Mouse (Mus musculus): ENCODE measurements at regions not wholly inside any gene's neighbourhood (a gene's known extent, or its start where the extent isn't known, plus 50 kb on each side); places are given as distances from the start of the nearest gene placed in this dataset.

- Histone ChIP-seq H3K9me3 (ENCODE audit: control insufficient read depth, low read length) (no peaks in the 10 kb centered on the region), H3K27ac (replicated peaks; ENCODE audit: low read depth, low read length) (no peak overlapping the region), H3K4me1 (ENCODE audit: control insufficient read depth, insufficient read depth, low read length) (peaks cover 18% of the 10 kb centered on the region), H3K4me3 (ENCODE audit: low read depth, low read length) (peak overlapping the region; percentile 20), H3K9ac (ENCODE audit: low read depth, low read length) (no peak overlapping the region; the same call in 1 of the 2 replicates), H3K27me3 (replicated peaks; ENCODE audit: control insufficient read depth, insufficient read depth, low read length) (peaks cover 81% of the 10 kb centered on the region), H3K36me3 (ENCODE audit: control insufficient read depth, insufficient read depth, low read length) (no peaks in the 10 kb centered on the region), H3K4me2 (ENCODE audit: low read depth, low read length) (peak overlapping the region; percentile 42)
- ATAC-seq (ENCODE audit: low read depth) = peak; percentile 31; the same call in 1 of the 2 replicates
- DNase-seq (ENCODE audit: low spot score) = no peak
- WGBS = 3% methylated on average over 46 of the region's 49 CpGs
Observed at GRCm38 (mm10) chr12:110187246-110188135, 91.4 kb upstream of the Dio3 start.

- Histone ChIP-seq H3K27me3 (replicated peaks; ENCODE audit: control insufficient read depth, insufficient read depth, low read length) (peaks cover 81% of the 10 kb centered on the region), H3K27ac (replicated peaks; ENCODE audit: low read depth, low read length) (no peak overlapping the region)
Observed at GRCm38 (mm10) chr12:110188136-110188631, 90.7 kb upstream of the Dio3 start.

GRCm38 (mm10) chr12:110188641-110189328 lies 90.1 kb upstream of the Dio3 start:
- ATAC-seq (ENCODE audit: low read depth) = peak; percentile 53; the same call in 1 of the 2 replicates
- peak overlapping the region; percentile 42 for H3K4me2 ChIP-seq (ENCODE audit: low read depth, low read length)

More at GRCm38 (mm10) chr12:110188136-110188631, 90.7 kb upstream of the Dio3 start:
- H3K9me3 ChIP-seq (ENCODE audit: control insufficient read depth, low read length) = no peaks in the 10 kb centered on the region
- H3K4me1 ChIP-seq (ENCODE audit: control insufficient read depth, insufficient read depth, low read length) = peaks cover 18% of the 10 kb centered on the region
- peak overlapping the region; percentile 42 for H3K4me2 ChIP-seq (ENCODE audit: low read depth, low read length)
- WGBS = 3% methylated on average over 21 of the region's 29 CpGs
- H3K4me3 ChIP-seq (ENCODE audit: low read depth, low read length) = peak overlapping the region; percentile 20; the same call in 1 of the 2 replicates
- no peaks in the 10 kb centered on the region for H3K36me3 ChIP-seq (ENCODE audit: control insufficient read depth, insufficient read depth, low read length)
- no peak overlapping the region for H3K9ac ChIP-seq (ENCODE audit: low read depth, low read length)
- DNase-seq (ENCODE audit: low spot score) (no peak), ATAC-seq (ENCODE audit: low read depth) (peak; percentile 10; the same call in 1 of the 2 replicates)

GRCm38 (mm10) chr12:110189329-110189642 lies 89.6 kb upstream of the Dio3 start:
- ATAC-seq (ENCODE audit: low read depth) (no peak), DNase-seq (ENCODE audit: low spot score) (no peak)
- H3K4me1 ChIP-seq (ENCODE audit: control insufficient read depth, insufficient read depth, low read length) = peaks cover 18% of the 10 kb centered on the region
- no peaks in the 10 kb centered on the region for H3K36me3 ChIP-seq (ENCODE audit: control insufficient read depth, insufficient read depth, low read length)
- peak overlapping the region; percentile 34; the same call in 1 of the 2 replicates for H3K9ac ChIP-seq (ENCODE audit: low read depth, low read length)
- peak overlapping the region; percentile 20 for H3K4me3 ChIP-seq (ENCODE audit: low read depth, low read length)
- WGBS = 0% methylated on average over 13 of the region's 19 CpGs
- H3K4me2 ChIP-seq (ENCODE audit: low read depth, low read length) = peak overlapping the region; percentile 42
- peaks cover 80% of the 10 kb centered on the region for H3K27me3 ChIP-seq (replicated peaks; ENCODE audit: control insufficient read depth, insufficient read depth, low read length)
- no peaks in the 10 kb centered on the region for H3K9me3 ChIP-seq (ENCODE audit: control insufficient read depth, low read length)
- no peak overlapping the region for H3K27ac ChIP-seq (replicated peaks; ENCODE audit: low read depth, low read length)

More at GRCm38 (mm10) chr12:110188641-110189328, 90.1 kb upstream of the Dio3 start:
- Histone ChIP-seq H3K36me3 (ENCODE audit: control insufficient read depth, insufficient read depth, low read length) (no peaks in the 10 kb centered on the region), H3K4me1 (ENCODE audit: control insufficient read depth, insufficient read depth, low read length) (peaks cover 18% of the 10 kb centered on the region), H3K27ac (replicated peaks; ENCODE audit: low read depth, low read length) (no peak overlapping the region), H3K9me3 (ENCODE audit: control insufficient read depth, low read length) (no peaks in the 10 kb centered on the region), H3K9ac (ENCODE audit: low read depth, low read length) (peak overlapping the region; percentile 34; the same call in 1 of the 2 replicates), H3K4me3 (ENCODE audit: low read depth, low read length) (peak overlapping the region; percentile 20), H3K27me3 (replicated peaks; ENCODE audit: control insufficient read depth, insufficient read depth, low read length) (peaks cover 84% of the 10 kb centered on the region)
- WGBS = 1% methylated on average over 35 of the region's 39 CpGs
- DNase-seq (ENCODE audit: low spot score) = no peak

GRCm38 (mm10) chr12:110192186-110192585 lies 86.7 kb upstream of the Dio3 start:
- H3K4me1 ChIP-seq (ENCODE audit: control insufficient read depth, insufficient read depth, low read length) = peaks cover 18% of the 10 kb centered on the region
- peaks cover 52% of the 10 kb centered on the region for H3K27me3 ChIP-seq (replicated peaks; ENCODE audit: control insufficient read depth, insufficient read depth, low read length)
- no peak for DNase-seq (ENCODE audit: low spot score)
- H3K9me3 ChIP-seq (ENCODE audit: control insufficient read depth, low read length) = no peaks in the 10 kb centered on the region
- H3K9ac ChIP-seq (ENCODE audit: low read depth, low read length) = no peak overlapping the region
- H3K36me3 ChIP-seq (ENCODE audit: control insufficient read depth, insufficient read depth, low read length) = no peaks in the 10 kb centered on the region
- no peak overlapping the region for H3K4me2 ChIP-seq (ENCODE audit: low read depth, low read length)
- no peak overlapping the region for H3K4me3 ChIP-seq (ENCODE audit: low read depth, low read length)
- no peak for ATAC-seq (ENCODE audit: low read depth)
- no peak overlapping the region for H3K27ac ChIP-seq (replicated peaks; ENCODE audit: low read depth, low read length)
- WGBS = 81% methylated on average over 8 of the region's 8 CpGs

- H3K27ac ChIP-seq (replicated peaks; ENCODE audit: low read depth, low read length) = no peak overlapping the region
- H3K27me3 ChIP-seq (replicated peaks; ENCODE audit: control insufficient read depth, insufficient read depth, low read length) = 0 out of 2 replicates have a peak, but pooled peaks cover 4% of the 10 kb centered on the region
- no peak overlapping the region for H3K9ac ChIP-seq (ENCODE audit: low read depth, low read length)
- ATAC-seq (ENCODE audit: low read depth) (no peak), DNase-seq (ENCODE audit: low spot score) (no peak)
- WGBS = 85% methylated on average over 3 of the region's 3 CpGs
- H3K4me1 ChIP-seq (ENCODE audit: control insufficient read depth, insufficient read depth, low read length) = no peaks in the 10 kb centered on the region
- no peak overlapping the region for H3K4me2 ChIP-seq (ENCODE audit: low read depth, low read length)
- no peaks in the 10 kb centered on the region for H3K36me3 ChIP-seq (ENCODE audit: control insufficient read depth, insufficient read depth, low read length)
- H3K9me3 ChIP-seq (ENCODE audit: control insufficient read depth, low read length) = no peaks in the 10 kb centered on the region
- H3K4me3 ChIP-seq (ENCODE audit: low read depth, low read length) = no peak overlapping the region
Observed at GRCm38 (mm10) chr12:110197366-110197765, 81.5 kb upstream of the Dio3 start.

- DNase-seq (ENCODE audit: low spot score) = no peak
- H3K9me3 ChIP-seq (ENCODE audit: control insufficient read depth, low read length) = no peaks in the 10 kb centered on the region
- no peak overlapping the region for H3K4me2 ChIP-seq (ENCODE audit: low read depth, low read length)
- ATAC-seq (ENCODE audit: low read depth) = no peak
- no peaks in the 10 kb centered on the region for H3K4me1 ChIP-seq (ENCODE audit: control insufficient read depth, insufficient read depth, low read length)
- H3K36me3 ChIP-seq (ENCODE audit: control insufficient read depth, insufficient read depth, low read length) = no peaks in the 10 kb centered on the region
- H3K4me3 ChIP-seq (ENCODE audit: low read depth, low read length) = no peak overlapping the region
- 84% methylated on average over 7 of the region's 7 CpGs for WGBS
- no peak overlapping the region for H3K9ac ChIP-seq (ENCODE audit: low read depth, low read length)
- H3K27me3 ChIP-seq (replicated peaks; ENCODE audit: control insufficient read depth, insufficient read depth, low read length) = no peaks in the 10 kb centered on the region
- H3K27ac ChIP-seq (replicated peaks; ENCODE audit: low read depth, low read length) = no peak overlapping the region
Observed at GRCm38 (mm10) chr12:110200471-110200870, 78.4 kb upstream of the Dio3 start.

- DNase-seq (ENCODE audit: low spot score) (no peak), ATAC-seq (ENCODE audit: low read depth) (no peak)
- Histone ChIP-seq H3K9me3 (ENCODE audit: control insufficient read depth, low read length) (no peaks in the 10 kb centered on the region), H3K4me2 (ENCODE audit: low read depth, low read length) (no peak overlapping the region), H3K27ac (replicated peaks; ENCODE audit: low read depth, low read length) (no peak overlapping the region), H3K4me1 (ENCODE audit: control insufficient read depth, insufficient read depth, low read length) (no peaks in the 10 kb centered on the region), H3K36me3 (ENCODE audit: control insufficient read depth, insufficient read depth, low read length) (no peaks in the 10 kb centered on the region), H3K27me3 (replicated peaks; ENCODE audit: control insufficient read depth, insufficient read depth, low read length) (no peaks in the 10 kb centered on the region), H3K4me3 (ENCODE audit: low read depth, low read length) (no peak overlapping the region), H3K9ac (ENCODE audit: low read depth, low read length) (no peak overlapping the region)
- 89% methylated on average over 4 of the region's 4 CpGs for WGBS
Observed at GRCm38 (mm10) chr12:110200887-110201286, 78.0 kb upstream of the Dio3 start.
